Mouse (Mus musculus) embryonic facial prominence, embryonic 11.5 days (tissue): ENCODE measurements around the gene Syde2. TPM values are rescaled to one million over a fixed set of nuclear protein-coding genes. Genes with fewer than 3 reads are reported as not detected.

Experiments used
- ATAC-seq: fragments of 200-750 bp; cut with Nextera tagmentation; replicated peaks from 2 replicates; pipeline ENCODE4 v1.8.0; 2017; ENCODE audit warnings: low read depth; ENCODE audit not compliant: insufficient number of reproducible peaks, low FRiP score, low TSS enrichment
- DNase-seq: peaks from one replicate; pipeline ENCODE4 v3.0.0-alpha.2; 2015; ENCODE audit warnings: low spot score
- H3K27ac ChIP-seq: fragments of 300-500 bp; sonication (generic); replicated peaks from 2 replicates; pipeline ENCODE4 v1.5.1; 2014; ENCODE audit warnings: mild to moderate bottlenecking, low read depth, low read length, control low read depth
- H3K27me3 ChIP-seq: fragments of 300-500 bp; sonication (generic); 2 replicates; pipeline ENCODE4 v1.6.1; 2014; ENCODE audit warnings: mild to moderate bottlenecking, low read length, moderate library complexity, mixed read lengths; ENCODE audit not compliant: control insufficient read depth, insufficient read depth
- H3K36me3 ChIP-seq: fragments of 300-500 bp; sonication (generic); replicated peaks from 2 replicates; pipeline ENCODE4 v1.6.1; 2014; ENCODE audit warnings: low read depth, mild to moderate bottlenecking, low read length, moderate library complexity, mixed read lengths; ENCODE audit not compliant: control insufficient read depth, insufficient read depth
- H3K4me1 ChIP-seq: fragments of 300-500 bp; sonication (generic); 2 replicates; pipeline ENCODE4 v1.6.1; 2014; ENCODE audit warnings: low read length, mixed read lengths; ENCODE audit not compliant: control insufficient read depth, insufficient read depth
- H3K4me2 ChIP-seq: fragments of 300-500 bp; sonication (generic); 2 replicates; pipeline ENCODE4 v1.6.1; 2014; ENCODE audit warnings: low read depth, mild to moderate bottlenecking, control low read depth, low read length, moderate library complexity
- H3K4me3 ChIP-seq: fragments of 300-500 bp; sonication (generic); 2 replicates; pipeline ENCODE4 v1.5.1; 2014; ENCODE audit warnings: low read depth, low read length, control low read depth
- H3K9ac ChIP-seq: fragments of 300-500 bp; sonication (generic); replicated peaks from 2 replicates; pipeline ENCODE4 v1.6.1; 2014; ENCODE audit warnings: mild to moderate bottlenecking, control low read depth, low read length
- H3K9me3 ChIP-seq: fragments of 300-500 bp; sonication (generic); replicated peaks from 2 replicates; pipeline ENCODE4 v1.6.1; 2016; ENCODE audit warnings: mild to moderate bottlenecking, low read length, inconsistent platforms, mixed read lengths; ENCODE audit not compliant: control insufficient read depth
- WGBS: fragments of 180-500 bp; shearing (Covaris S2); extraction: QIAGEN DNeasy Blood & Tissue Kit; methylation state at CpG from one replicate; pipeline ENCODE4 v1.1.7; 2014; 5-methylcytosine and 5-hydroxymethylcytosine counted together
- polyA plus RNA-seq: library from polyadenylated mRNA; unstranded; fragments of >200 nt; fragmentation: Nextera tagmentation; extraction: Ambion mirVana; gene quantifications from 2 replicates; pipeline ENCODE4 v1.2.1, GENCODE M21; 2014

Syde2 gene
- polyA plus RNA-seq, 1 experiment from 2014 or later, result 1.9 TPM

- no peak for DNase-seq
- Histone ChIP-seq H3K9me3 (no peaks in the 10 kb centered on the region), H3K4me2 (no peak overlapping the region), H3K27me3 (no peaks in the 10 kb centered on the region), H3K27ac (no peak overlapping the region), H3K36me3 (no peaks in the 10 kb centered on the region), H3K4me3 (no peak overlapping the region), H3K4me1 (no peaks in the 10 kb centered on the region), H3K9ac (no peak overlapping the region)
- ATAC-seq, result no peak
- WGBS, result 90% methylated on average over 9 of the region's 9 CpGs
These were observed 34.6 kb downstream of the Syde2 start for GRCm38 (mm10) chr3:146022232-146022631.

- Histone ChIP-seq H3K36me3 (no peaks in the 10 kb centered on the region), H3K9ac (no peak overlapping the region), H3K4me2 (no peak overlapping the region), H3K4me3 (no peak overlapping the region), H3K27me3 (no peaks in the 10 kb centered on the region), H3K9me3 (no peaks in the 10 kb centered on the region), H3K4me1 (no peaks in the 10 kb centered on the region), H3K27ac (no peak overlapping the region)
- WGBS, result 89% methylated on average over 7 of the region's 7 CpGs
- DNase-seq (no peak), ATAC-seq (no peak)
These were observed 37.1 kb downstream of the Syde2 start for GRCm38 (mm10) chr3:146024746-146025145.

DNA sequence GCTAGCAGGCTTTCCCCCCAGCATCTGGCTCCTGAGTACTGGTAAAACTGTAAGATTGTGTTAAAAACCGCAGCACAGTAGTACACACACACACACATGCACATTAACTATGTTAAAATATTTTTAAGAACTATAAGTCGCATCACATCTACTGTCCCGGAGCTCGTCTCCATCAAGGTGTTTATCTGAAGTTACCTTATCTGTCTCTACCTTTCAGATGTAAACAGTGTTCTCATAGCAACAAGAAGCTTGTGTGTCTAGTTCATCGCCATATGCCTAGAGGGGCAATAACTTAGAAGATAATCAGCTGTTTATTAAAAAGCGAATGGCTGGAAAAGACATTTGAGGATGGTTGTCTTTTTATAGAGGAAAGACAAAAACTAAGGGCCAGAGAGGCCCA, 37.8 kb downstream of the Syde2 start:
- DNase-seq (no peak), ATAC-seq (no peak)
- H3K4me3 ChIP-seq, result no peak overlapping the region
- no peaks in the 10 kb centered on the region for H3K27me3 ChIP-seq
- no peaks in the 10 kb centered on the region for H3K9me3 ChIP-seq
- no peak overlapping the region for H3K9ac ChIP-seq
- WGBS, result 89% methylated on average over 6 of the region's 6 CpGs
- no peak overlapping the region for H3K27ac ChIP-seq
- H3K36me3 ChIP-seq, result no peaks in the 10 kb centered on the region
- no peaks in the 10 kb centered on the region for H3K4me1 ChIP-seq
- no peak overlapping the region for H3K4me2 ChIP-seq

- Histone ChIP-seq H3K27ac (no peak overlapping the region), H3K27me3 (no peaks in the 10 kb centered on the region), H3K36me3 (no peaks in the 10 kb centered on the region), H3K4me3 (no peak overlapping the region), H3K9me3 (no peaks in the 10 kb centered on the region), H3K4me1 (no peaks in the 10 kb centered on the region), H3K9ac (no peak overlapping the region), H3K4me2 (no peak overlapping the region)
- DNase-seq, result peak; percentile 44
- 36% methylated on average over 6 of the region's 6 CpGs for WGBS
- no peak for ATAC-seq
These were observed 39.4 kb downstream of the Syde2 start for GRCm38 (mm10) chr3:146027116-146027515.

DNA sequence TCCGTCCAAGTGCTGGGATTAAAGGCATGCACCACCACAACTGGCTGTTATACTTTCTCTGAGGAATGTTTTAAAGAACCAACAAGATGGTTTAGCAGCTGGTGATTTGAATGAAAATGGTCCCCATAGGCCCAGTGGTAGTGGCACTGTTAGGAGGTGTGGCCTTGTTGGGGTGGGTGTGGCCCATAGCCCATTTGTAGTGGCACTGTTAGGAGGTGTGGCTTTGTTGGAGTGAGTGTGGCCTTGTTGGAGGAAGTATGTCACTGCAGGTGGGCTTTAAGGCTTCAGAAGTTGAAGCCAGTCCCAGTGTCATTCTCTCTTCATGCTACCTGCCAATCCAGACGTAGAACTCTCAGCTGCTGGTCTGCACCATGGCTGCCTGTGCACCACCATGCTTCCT, 40.7 kb downstream of the Syde2 start:
- Histone ChIP-seq H3K27me3 (no peaks in the 10 kb centered on the region), H3K4me2 (no peak overlapping the region), H3K9me3 (no peaks in the 10 kb centered on the region), H3K27ac (no peak overlapping the region), H3K9ac (no peak overlapping the region), H3K4me1 (no peaks in the 10 kb centered on the region), H3K4me3 (no peak overlapping the region), H3K36me3 (no peaks in the 10 kb centered on the region)
- ATAC-seq (no peak), DNase-seq (no peak)
- 76% methylated on average over 2 of the region's 2 CpGs for WGBS

DNA sequence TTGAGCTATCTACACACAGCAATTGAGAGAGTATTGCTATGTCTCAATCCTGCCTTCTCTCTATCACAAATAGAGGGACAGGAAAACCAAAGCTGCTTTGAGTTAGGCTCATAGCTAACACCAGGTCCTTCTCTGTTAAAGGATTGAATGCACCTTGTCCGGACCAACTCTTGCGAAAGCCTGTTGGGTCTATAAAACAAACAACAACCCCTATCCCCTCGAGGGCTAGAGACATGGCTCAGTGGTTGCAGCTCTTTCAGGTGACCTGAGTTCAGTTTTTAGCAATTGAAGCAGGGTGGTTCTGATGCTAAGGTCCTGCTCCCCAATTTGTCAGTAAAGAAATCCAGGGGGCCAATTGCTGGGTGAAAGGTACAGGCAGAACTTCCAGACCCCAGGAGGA, 41.6 kb downstream of the Syde2 start:
- no peak overlapping the region for H3K9ac ChIP-seq
- no peaks in the 10 kb centered on the region for H3K36me3 ChIP-seq
- DNase-seq, result no peak
- no peak overlapping the region for H3K4me2 ChIP-seq
- no peak overlapping the region for H3K4me3 ChIP-seq
- H3K27ac ChIP-seq, result no peak overlapping the region
- no peaks in the 10 kb centered on the region for H3K27me3 ChIP-seq
- no peaks in the 10 kb centered on the region for H3K9me3 ChIP-seq
- no peaks in the 10 kb centered on the region for H3K4me1 ChIP-seq
- WGBS, result 81% methylated on average over 3 of the region's 3 CpGs
- no peak for ATAC-seq

DNA sequence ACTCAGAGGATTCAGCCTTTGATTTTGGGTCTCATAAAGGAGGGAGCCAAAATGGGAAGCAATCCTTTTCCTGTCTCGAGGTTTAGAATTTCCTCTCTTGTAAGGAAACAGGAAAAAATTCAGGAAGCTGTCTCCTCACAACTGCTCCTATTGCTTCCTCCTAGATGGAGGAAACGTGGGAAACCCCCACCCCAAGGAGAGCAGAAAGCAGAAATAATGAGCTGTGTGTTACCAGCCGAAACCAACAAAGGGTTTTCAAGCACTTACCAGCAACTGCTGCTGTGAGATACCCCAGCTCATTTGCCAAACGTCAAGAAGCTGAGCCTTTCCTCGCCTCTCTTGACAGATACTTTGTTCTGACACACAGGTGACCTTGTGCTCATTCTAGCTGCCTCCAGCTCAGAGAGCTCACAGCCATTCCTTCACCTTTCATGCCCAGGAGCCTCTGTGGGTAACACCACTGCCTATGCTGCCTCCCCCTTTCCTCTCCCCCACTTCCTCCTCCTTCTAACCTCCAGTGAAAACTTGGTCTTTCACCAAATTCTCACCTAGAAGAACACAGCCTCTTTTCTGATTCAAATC, 42.7 kb downstream of the Syde2 start:
- Histone ChIP-seq H3K4me1 (no peaks in the 10 kb centered on the region), H3K4me2 (no peak overlapping the region), H3K27ac (no peak overlapping the region), H3K9ac (no peak overlapping the region), H3K27me3 (no peaks in the 10 kb centered on the region), H3K36me3 (no peaks in the 10 kb centered on the region), H3K4me3 (no peak overlapping the region), H3K9me3 (no peaks in the 10 kb centered on the region)
- DNase-seq, result no peak
- WGBS, result 21% methylated on average over 5 of the region's 5 CpGs
- no peak for ATAC-seq

GRCm38 (mm10) chr3:146032976-146033375, 45.3 kb downstream of the Syde2 start:
- H3K36me3 ChIP-seq, result no peaks in the 10 kb centered on the region
- ATAC-seq, result no peak
- H3K9ac ChIP-seq, result no peak overlapping the region
- H3K4me2 ChIP-seq, result no peak overlapping the region
- no peaks in the 10 kb centered on the region for H3K9me3 ChIP-seq
- no peak overlapping the region for H3K4me3 ChIP-seq
- H3K27ac ChIP-seq, result no peak overlapping the region
- H3K4me1 ChIP-seq, result no peaks in the 10 kb centered on the region
- no peak for DNase-seq
- H3K27me3 ChIP-seq, result no peaks in the 10 kb centered on the region
- WGBS, result 90% methylated on average over 5 of the region's 5 CpGs
